Mouse (Mus musculus) liver, embryonic 15.5 days (tissue): ENCODE results near the gene Esf1. TPM values are rescaled to one million over a fixed set of nuclear protein-coding genes. Genes with fewer than 3 reads are reported as not detected.
"Not testable (repeated sequence)": the region's sequence is repeated elsewhere in the genome, so short reads cannot be mapped to it uniquely, and the experiment has no call there.

Source experiments
- ATAC-seq: fragments of 200-750 bp; cut with Nextera tagmentation; 2 replicates; pipeline ENCODE4 v1.8.0; 2017; ENCODE audit warnings: moderate number of reproducible peaks, mild to moderate bottlenecking, moderate library complexity; ENCODE audit not compliant: insufficient read depth
- H3K27ac ChIP-seq: fragments of 300-500 bp; sonication (generic); replicated peaks from 2 replicates; pipeline ENCODE4 v1.5.1; 2015; ENCODE audit warnings: mild to moderate bottlenecking, inconsistent platforms
- H3K27me3 ChIP-seq: fragments of 300-500 bp; sonication (generic); 2 replicates; pipeline ENCODE4 v1.6.1; 2015; ENCODE audit warnings: mild to moderate bottlenecking, inconsistent platforms
- H3K36me3 ChIP-seq: fragments of 300-500 bp; sonication (generic); replicated peaks from 2 replicates; pipeline ENCODE4 v1.6.1; 2015; ENCODE audit warnings: moderate library complexity, mild to moderate bottlenecking, inconsistent platforms
- H3K4me1 ChIP-seq: fragments of 300-500 bp; sonication (generic); replicated peaks from 2 replicates; pipeline ENCODE4 v1.6.1; 2015; ENCODE audit warnings: inconsistent platforms
- H3K4me2 ChIP-seq: fragments of 300-500 bp; sonication (generic); 2 replicates; pipeline ENCODE4 v1.6.1; 2015; ENCODE audit warnings: moderate library complexity, mild to moderate bottlenecking, inconsistent platforms
- H3K4me3 ChIP-seq: fragments of 300-500 bp; sonication (generic); replicated peaks from 2 replicates; pipeline ENCODE4 v1.5.1; 2015; ENCODE audit warnings: mild to moderate bottlenecking, inconsistent platforms
- H3K9ac ChIP-seq: fragments of 300-500 bp; sonication (generic); 2 replicates; pipeline ENCODE4 v1.6.1; 2015; ENCODE audit warnings: moderate library complexity, mild to moderate bottlenecking, inconsistent platforms
- H3K9me3 ChIP-seq: fragments of 300-500 bp; sonication (generic); replicated peaks from 2 replicates; pipeline ENCODE4 v1.6.1; 2016; ENCODE audit warnings: inconsistent platforms
- WGBS: fragments of 180-500 bp; shearing (Covaris S2); methylation state at CpG from one replicate; pipeline ENCODE4 v1.1.7; 2015; ENCODE audit warnings: mixed read lengths; ENCODE audit not compliant: insufficient replicate concordance; 5-methylcytosine and 5-hydroxymethylcytosine counted together
- polyA plus RNA-seq: library from polyadenylated mRNA; unstranded; fragments of >200 nt; fragmentation: Nextera tagmentation; extraction: Ambion mirVana; gene quantifications from 2 replicates; pipeline ENCODE4 v1.2.1, GENCODE M21; 2015

Esf1 gene
- polyA plus RNA-seq, 1 experiment from 2014 or later: 9.2 TPM

GRCm38 (mm10) chr2:140093433-140093832, 76.9 kb downstream of the Esf1 start:
- Histone ChIP-seq H3K4me1 (peaks cover 25% of the 10 kb centered on the region), H3K4me3 (no peak overlapping the region), H3K9ac (no peak overlapping the region), H3K4me2 (no peak overlapping the region), H3K27ac (no peak overlapping the region), H3K27me3 (no peaks in the 10 kb centered on the region), H3K36me3 (no peaks in the 10 kb centered on the region), H3K9me3 (no peaks in the 10 kb centered on the region)
- 84% methylated on average over 5 of the region's 5 CpGs for WGBS
- no peak for ATAC-seq

- no peak overlapping the region for H3K9ac ChIP-seq
- no peaks in the 10 kb centered on the region for H3K9me3 ChIP-seq
- H3K4me1 ChIP-seq: peaks cover 13% of the 10 kb centered on the region
- no peaks in the 10 kb centered on the region for H3K36me3 ChIP-seq
- 0 out of 2 replicates have a peak, but pooled peaks have one; percentile 10 for ATAC-seq
- H3K4me3 ChIP-seq: no peak overlapping the region
- no peaks in the 10 kb centered on the region for H3K27me3 ChIP-seq
- H3K27ac ChIP-seq: no peak overlapping the region
- 66% methylated on average over 7 of the region's 7 CpGs for WGBS
- no peak overlapping the region for H3K4me2 ChIP-seq
Measured at GRCm38 (mm10) chr2:140084245-140084644, 86.1 kb downstream of the Esf1 start.

DNA sequence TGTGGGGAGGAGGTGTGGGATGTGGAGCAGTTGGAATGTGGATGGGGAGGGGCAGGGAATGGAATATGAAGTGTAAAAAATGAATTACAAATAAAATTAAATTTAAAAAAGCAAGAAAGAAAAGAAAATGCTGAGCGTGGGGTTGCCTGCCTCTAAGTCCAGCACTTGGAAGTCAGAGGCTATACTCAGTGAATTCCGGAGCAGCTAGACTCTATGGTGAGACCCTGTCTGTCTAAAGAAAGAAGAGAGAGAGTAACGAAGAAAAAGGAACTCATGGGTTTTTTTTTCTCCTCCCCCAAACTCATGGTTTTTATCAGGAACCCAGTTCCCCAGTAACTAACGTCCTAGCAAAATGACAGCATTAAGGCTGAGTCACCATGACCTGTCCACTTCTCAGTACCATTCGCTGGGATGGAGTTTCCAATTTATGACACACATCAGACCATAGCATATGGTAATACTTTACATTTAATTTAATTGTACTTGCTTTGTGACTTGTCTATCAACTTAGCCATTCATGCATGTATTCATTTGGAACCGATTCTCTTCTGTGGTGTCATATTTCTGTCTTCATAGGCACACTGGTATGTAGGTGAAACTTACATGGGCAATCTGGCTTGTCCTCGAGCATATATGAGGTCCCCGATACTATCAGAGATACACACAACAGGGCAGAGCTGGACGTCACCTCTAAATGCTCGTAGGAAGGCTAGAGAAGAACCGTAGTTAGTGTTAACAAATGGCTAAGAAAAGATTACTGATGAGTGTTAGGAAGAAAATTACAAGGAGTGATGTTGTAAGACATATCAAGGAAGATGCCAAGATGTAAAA, 89.4 kb downstream of the Esf1 start:
- ATAC-seq: peak; percentile 71
- Histone ChIP-seq H3K4me3 (no peak overlapping the region), H3K36me3 (no peaks in the 10 kb centered on the region), H3K27ac (peak overlapping the region; percentile 45; the same call in 1 of the 2 replicates), H3K4me1 (peaks cover 13% of the 10 kb centered on the region), H3K9ac (no peak overlapping the region), H3K27me3 (no peaks in the 10 kb centered on the region), H3K4me2 (no peak overlapping the region), H3K9me3 (no peaks in the 10 kb centered on the region)
- 60% methylated on average over 11 of the region's 11 CpGs for WGBS

- H3K36me3 ChIP-seq, H3K27me3 ChIP-seq, H3K4me2 ChIP-seq, ATAC-seq, H3K4me3 ChIP-seq, H3K9me3 ChIP-seq, H3K9ac ChIP-seq, H3K27ac ChIP-seq: not testable (repeated sequence)
- peaks cover 10% of the 10 kb centered on the region for H3K4me1 ChIP-seq
Measured at GRCm38 (mm10) chr2:140079284-140079683, 91.1 kb downstream of the Esf1 start.

DNA sequence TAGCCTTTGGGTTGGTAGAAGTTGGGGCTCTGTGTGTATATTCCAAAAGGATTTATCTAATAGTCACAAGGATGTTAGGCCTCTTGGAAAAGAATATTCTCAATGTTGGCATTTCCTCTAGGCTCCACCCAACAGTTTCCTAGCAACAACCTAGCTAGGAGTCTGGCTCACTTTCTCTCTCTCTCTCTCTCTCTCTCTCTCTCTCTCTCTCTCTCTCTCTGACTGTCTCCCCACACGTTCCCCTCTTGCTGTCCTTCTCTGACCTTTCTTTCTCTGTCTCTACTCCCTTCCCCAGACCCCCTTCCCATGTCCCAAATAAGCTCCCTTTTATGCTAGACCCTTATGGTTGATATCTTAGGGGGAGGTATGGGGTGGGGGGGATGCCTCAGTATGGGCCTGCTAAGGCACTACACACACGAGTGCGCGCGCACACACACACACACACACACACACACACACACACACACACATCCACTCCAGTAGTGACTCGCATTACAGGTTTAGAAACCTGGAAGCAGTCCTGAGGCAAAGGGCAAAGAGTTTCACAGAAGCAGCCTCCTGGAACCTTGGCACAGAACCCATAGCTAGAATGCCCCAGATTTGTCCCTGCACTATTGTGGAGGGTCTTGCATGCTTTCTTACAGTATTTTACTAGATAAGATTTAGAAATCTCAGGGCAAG, 91.6 kb downstream of the Esf1 start:
- Histone ChIP-seq H3K4me1 (peaks cover 8% of the 10 kb centered on the region), H3K27me3 (no peaks in the 10 kb centered on the region), H3K27ac (no peak overlapping the region), H3K36me3 (no peaks in the 10 kb centered on the region), H3K9ac (no peak overlapping the region), H3K4me3 (no peak overlapping the region), H3K4me2 (no peak overlapping the region), H3K9me3 (no peaks in the 10 kb centered on the region)
- ATAC-seq: no peak
- WGBS: 63% methylated on average over 6 of the region's 6 CpGs

GRCm38 (mm10) chr2:140077476-140077875, 92.9 kb downstream of the Esf1 start:
- Histone ChIP-seq H3K4me3 (no peak overlapping the region), H3K9ac (no peak overlapping the region), H3K27me3 (peaks cover 9% of the 10 kb centered on the region; the same call in 1 of the 2 replicates), H3K4me1 (peaks cover 8% of the 10 kb centered on the region), H3K4me2 (no peak overlapping the region), H3K27ac (no peak overlapping the region), H3K36me3 (no peaks in the 10 kb centered on the region), H3K9me3 (no peaks in the 10 kb centered on the region)
- 54% methylated on average over 1 of the region's 1 CpGs for WGBS
- ATAC-seq: no peak

DNA sequence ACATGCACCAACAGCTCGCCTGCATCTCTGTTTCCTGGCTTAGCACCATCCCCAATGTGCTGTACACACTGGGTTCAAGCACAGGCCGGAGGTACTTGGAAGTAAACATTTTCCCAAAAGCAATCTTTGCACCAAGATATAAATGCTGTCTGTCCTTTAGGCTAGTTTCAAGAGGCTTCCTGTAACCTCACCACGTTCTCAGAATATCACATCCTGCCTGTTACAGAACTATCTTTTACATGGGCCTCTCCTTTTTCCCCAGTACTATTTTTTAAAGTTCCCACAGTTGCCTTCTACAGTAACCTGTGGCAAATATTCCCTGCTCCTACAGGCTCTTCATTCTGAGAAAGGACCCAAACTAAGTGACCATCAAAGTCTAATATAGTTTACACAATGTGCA, 95.2 kb downstream of the Esf1 start:
- H3K27ac ChIP-seq: no peak overlapping the region

More for the DNA sequence above, 95.2 kb downstream of the Esf1 start:
- Histone ChIP-seq H3K36me3 (no peaks in the 10 kb centered on the region), H3K9me3 (no peaks in the 10 kb centered on the region), H3K27me3 (peaks cover 22% of the 10 kb centered on the region), H3K9ac (no peak overlapping the region), H3K4me1 (no peaks in the 10 kb centered on the region), H3K4me2 (no peak overlapping the region), H3K4me3 (no peak overlapping the region)
- no peak for ATAC-seq
- WGBS: 47% methylated on average over 3 of the region's 3 CpGs

Other genes with a start within 250 kb of the Esf1 start
- gene Tasp1, start 103.8 kb downstream of the Esf1 start, polyA plus RNA-seq: 13.3 and 13.5 TPM in 2 replicates
- gene Gm17374, start 18.5 kb downstream of the Esf1 start, polyA plus RNA-seq: not detected in 2 replicates
- 6.2 and 8.3 TPM in 2 replicates for gene Ndufaf5, start 85 bp upstream of the Esf1 start, polyA plus RNA-seq
- gene Sel1l2, start 219.1 kb upstream of the Esf1 start, polyA plus RNA-seq: not detected in 2 replicates
- gene Macrod2, start 224.7 kb upstream of the Esf1 start, polyA plus RNA-seq: 6.9 and 7.2 TPM in 2 replicates